Mouse (Mus musculus): ENCODE data around the gene Pde9a. TPM values are rescaled to one million over a fixed set of nuclear protein-coding genes. Genes with fewer than 3 reads are reported as not detected.

Pde9a gene
- polyA plus RNA-seq, 1 experiment from 2014 or later: 34.9 TPM

DNA sequence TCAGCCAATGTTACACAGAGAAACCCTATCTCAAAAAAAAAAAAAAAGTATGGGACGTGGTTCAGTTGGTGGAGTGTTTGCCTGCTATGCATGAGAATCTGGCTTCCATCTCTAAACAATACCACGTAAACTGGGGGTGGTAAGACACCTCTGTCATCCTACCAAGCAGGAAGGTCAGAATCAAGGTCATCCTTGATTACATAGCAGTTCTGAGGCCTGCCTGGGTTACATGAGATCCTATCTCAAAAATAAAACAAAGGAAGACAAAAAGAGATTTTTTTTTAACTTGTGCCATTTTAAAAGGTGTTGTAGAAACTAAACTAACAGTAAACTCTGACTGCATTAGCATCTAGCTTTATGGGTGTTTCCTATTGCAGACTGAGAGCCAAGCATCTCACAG, 66.8 kb downstream of the Pde9a start:
- Histone ChIP-seq H3K27me3 (no peaks in the 10 kb centered on the region), H3K27ac (no peak overlapping the region), H3K9ac (no peak overlapping the region), H3K9me3 (replicated peaks) (no peaks in the 10 kb centered on the region), H3K36me3 (peaks cover 27% of the 10 kb centered on the region), H3K4me1 (peaks cover 31% of the 10 kb centered on the region), H3K4me2 (no peak overlapping the region), H3K4me3 (replicated peaks) (no peak overlapping the region)
- WGBS: 77% methylated on average over 2 of the region's 2 CpGs
- ATAC-seq (replicated peaks; ENCODE audit: low FRiP score): no peak

DNA sequence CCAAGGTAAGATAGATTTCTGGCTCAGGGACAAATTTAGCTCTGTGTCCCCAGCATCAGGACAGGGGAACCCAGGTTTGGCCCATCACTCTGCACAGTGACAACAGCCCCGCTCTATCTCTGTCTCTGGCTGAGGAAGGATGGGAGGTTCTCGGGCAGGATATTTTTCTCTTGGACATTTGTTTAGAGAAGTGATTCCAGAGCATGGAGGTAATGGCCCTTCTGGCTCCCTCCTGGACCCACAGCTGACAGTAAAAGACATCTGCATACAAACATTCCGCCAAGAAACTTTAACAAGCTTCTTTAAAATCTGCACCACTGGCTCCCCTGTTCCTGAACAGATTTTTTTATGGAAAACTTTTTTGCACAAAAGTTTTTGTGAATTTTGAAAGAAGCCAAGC, 67.5 kb downstream of the Pde9a start:
- Histone ChIP-seq H3K4me2 (no peak overlapping the region), H3K9me3 (replicated peaks) (no peaks in the 10 kb centered on the region), H3K4me1 (peaks cover 31% of the 10 kb centered on the region), H3K4me3 (replicated peaks) (no peak overlapping the region), H3K9ac (no peak overlapping the region), H3K27ac (no peak overlapping the region), H3K36me3 (peaks cover 30% of the 10 kb centered on the region), H3K27me3 (no peaks in the 10 kb centered on the region)
- no peak for ATAC-seq (replicated peaks; ENCODE audit: low FRiP score)
- 68% methylated on average over 3 of the region's 3 CpGs for WGBS

DNA sequence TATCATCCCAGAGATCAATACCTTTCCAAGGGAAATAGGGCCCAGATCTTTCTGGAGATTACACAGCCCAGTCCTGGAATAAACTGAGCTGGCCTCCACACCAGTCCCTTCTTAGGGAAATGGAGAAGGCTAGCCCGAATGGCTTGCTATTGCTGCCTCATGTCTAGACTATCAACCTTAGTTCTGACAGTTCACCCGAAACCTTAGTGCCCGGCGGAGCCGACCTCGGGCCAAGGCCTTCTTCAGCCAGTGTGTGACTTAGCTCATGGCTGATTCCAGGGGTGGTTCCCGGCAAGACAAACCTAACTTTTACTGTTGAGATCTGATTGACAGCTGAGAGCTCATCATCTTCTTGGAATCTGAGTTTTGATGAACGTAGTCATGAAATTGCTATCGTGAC, 68.0 kb downstream of the Pde9a start:
- Histone ChIP-seq H3K4me3 (replicated peaks) (no peak overlapping the region), H3K27me3 (no peaks in the 10 kb centered on the region), H3K36me3 (peaks cover 30% of the 10 kb centered on the region), H3K4me2 (no peak overlapping the region), H3K27ac (no peak overlapping the region), H3K9me3 (replicated peaks) (no peaks in the 10 kb centered on the region), H3K9ac (no peak overlapping the region), H3K4me1 (peaks cover 31% of the 10 kb centered on the region)
- no peak for ATAC-seq (replicated peaks; ENCODE audit: low FRiP score)
- whole genome bisulfite sequencing: 87% methylated on average over 9 of the region's 9 CpGs

DNA sequence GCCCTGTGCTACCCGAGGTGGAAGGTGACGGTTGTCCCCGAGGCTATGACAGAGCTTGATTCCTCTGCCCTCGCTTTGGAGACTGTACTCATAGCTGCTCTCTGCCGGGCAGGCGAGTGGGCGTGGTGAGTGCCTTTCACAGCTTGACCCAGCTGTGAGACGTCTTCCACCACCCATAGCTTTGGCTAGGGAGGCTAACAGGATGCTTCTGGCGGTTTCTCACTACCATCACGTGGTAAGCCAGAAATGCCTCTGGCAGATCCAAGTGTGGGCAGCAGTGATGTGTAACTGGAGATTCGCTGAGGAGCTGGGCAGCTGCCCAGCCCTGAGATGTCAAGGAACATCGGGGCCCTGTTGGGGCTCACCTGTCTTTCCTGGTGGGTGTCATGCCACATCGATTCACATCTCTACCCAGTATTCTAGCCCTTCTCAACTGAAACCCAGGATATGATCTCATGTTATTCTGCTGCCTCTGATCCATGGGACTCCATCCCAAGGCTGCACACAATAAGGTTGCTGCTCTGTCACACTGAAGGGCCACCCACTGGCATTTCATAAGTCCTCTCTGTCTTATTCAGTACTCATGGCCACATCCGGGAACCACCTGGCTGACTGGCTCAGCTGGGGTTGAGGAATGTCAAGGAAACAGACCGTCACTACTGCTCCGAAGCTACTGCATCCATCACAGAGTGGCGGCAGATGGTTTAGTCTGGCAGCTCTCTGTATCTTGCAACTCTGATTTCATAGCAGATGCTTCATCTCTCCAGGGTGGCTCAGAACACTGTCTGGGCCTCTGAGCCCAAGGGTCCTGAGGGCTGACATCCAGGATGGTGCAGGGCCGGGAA, 70.9 kb downstream of the Pde9a start:
- 61% methylated on average over 18 of the region's 18 CpGs for WGBS
- ATAC-seq (replicated peaks; ENCODE audit: low FRiP score): peak; percentile 25; the same call in 1 of the 2 replicates
- H3K27ac ChIP-seq: no peak overlapping the region
- H3K27me3 ChIP-seq: no peaks in the 10 kb centered on the region
- H3K36me3 ChIP-seq: peaks cover 43% of the 10 kb centered on the region
- H3K4me2 ChIP-seq: no peak overlapping the region
- no peak overlapping the region for H3K9ac ChIP-seq
- H3K9me3 ChIP-seq (replicated peaks): no peaks in the 10 kb centered on the region
- peaks cover 20% of the 10 kb centered on the region for H3K4me1 ChIP-seq
- H3K4me3 ChIP-seq (replicated peaks): no peak overlapping the region

GRCm38 (mm10) chr17:31460416-31460815, 74.4 kb downstream of the Pde9a start:
- Histone ChIP-seq H3K9me3 (replicated peaks) (no peaks in the 10 kb centered on the region), H3K27me3 (no peaks in the 10 kb centered on the region), H3K27ac (no peak overlapping the region), H3K9ac (no peak overlapping the region), H3K36me3 (peaks cover 59% of the 10 kb centered on the region), H3K4me3 (replicated peaks) (no peak overlapping the region), H3K4me2 (no peak overlapping the region), H3K4me1 (peaks cover 17% of the 10 kb centered on the region)
- WGBS: 74% methylated on average over 4 of the region's 4 CpGs
- no peak for ATAC-seq (replicated peaks; ENCODE audit: low FRiP score)

DNA sequence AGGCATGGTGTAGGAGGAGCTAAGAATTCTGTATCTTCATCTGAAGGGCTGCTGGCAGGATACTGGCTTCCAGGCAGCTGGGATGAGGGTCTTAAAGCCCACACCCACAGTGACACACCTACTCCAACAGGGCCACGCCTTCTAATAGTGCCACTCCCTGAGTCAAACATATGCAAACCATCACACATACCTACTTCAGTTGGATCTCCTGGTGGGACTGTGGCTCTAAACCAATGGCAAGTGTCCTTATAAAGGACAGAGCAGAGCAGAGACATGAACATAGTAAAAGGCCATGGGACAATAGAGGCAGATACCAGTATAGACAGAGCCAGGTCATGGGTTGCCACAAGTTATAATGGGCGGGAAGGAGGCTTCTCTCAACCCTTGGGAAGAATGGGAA, 76.5 kb downstream of the Pde9a start:
- Histone ChIP-seq H3K9me3 (replicated peaks) (no peaks in the 10 kb centered on the region), H3K27me3 (no peaks in the 10 kb centered on the region), H3K36me3 (peaks cover 60% of the 10 kb centered on the region), H3K4me3 (replicated peaks) (no peak overlapping the region), H3K27ac (no peak overlapping the region), H3K4me2 (no peak overlapping the region), H3K9ac (no peak overlapping the region), H3K4me1 (0 out of 2 replicates have a peak, but pooled peaks cover 1% of the 10 kb centered on the region)
- no peak for ATAC-seq (replicated peaks; ENCODE audit: low FRiP score)
- WGBS: 90% methylated on average over 2 of the region's 2 CpGs

DNA sequence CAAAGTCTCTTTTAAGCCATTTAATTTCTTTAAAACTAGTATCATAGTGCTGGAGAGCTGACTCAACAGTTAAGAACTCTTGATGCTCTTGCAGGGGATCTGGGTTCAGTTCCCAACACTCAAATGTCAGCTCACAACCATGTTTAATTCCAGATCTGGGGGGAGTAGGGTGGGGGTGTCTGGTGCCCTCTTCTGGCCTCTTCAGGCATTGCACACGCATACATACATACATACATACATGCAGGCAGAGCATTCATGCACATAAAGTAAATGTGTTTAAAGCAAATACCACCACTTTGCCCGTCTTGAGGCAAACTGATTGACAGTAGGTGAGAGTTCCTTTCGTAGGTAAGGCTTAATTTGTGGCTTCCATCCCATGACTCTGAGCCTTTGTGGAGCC, 80.8 kb downstream of the Pde9a start:
- H3K9me3 ChIP-seq (replicated peaks): no peaks in the 10 kb centered on the region
- no peaks in the 10 kb centered on the region for H3K4me1 ChIP-seq
- H3K27me3 ChIP-seq: no peaks in the 10 kb centered on the region
- H3K4me3 ChIP-seq (replicated peaks): no peak overlapping the region
- H3K4me2 ChIP-seq: no peak overlapping the region
- 93% methylated on average over 3 of the region's 3 CpGs for WGBS
- no peak overlapping the region for H3K27ac ChIP-seq
- ATAC-seq (replicated peaks; ENCODE audit: low FRiP score): no peak
- H3K36me3 ChIP-seq: peaks cover 76% of the 10 kb centered on the region
- no peak overlapping the region for H3K9ac ChIP-seq

DNA sequence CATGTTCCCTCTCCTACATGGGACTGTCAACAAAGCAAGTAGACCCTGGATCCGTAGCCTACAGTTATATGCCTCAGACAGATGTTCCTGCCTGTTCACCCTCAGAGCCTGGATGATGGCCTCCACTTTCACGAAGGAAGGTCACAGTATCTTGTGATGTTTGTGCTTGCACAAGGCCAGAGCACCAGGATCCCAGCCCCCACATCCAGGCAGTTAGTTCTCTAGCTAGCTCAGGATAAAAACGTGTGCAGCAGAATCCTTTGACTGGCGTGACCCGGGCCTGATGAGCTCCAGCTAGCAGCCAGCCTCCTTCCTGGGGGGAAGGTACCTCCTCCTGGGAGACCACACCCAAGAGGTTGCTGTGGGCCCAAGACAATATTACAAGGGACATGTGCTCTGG, 82.5 kb downstream of the Pde9a start:
- Histone ChIP-seq H3K4me1 (no peaks in the 10 kb centered on the region), H3K36me3 (peaks cover 73% of the 10 kb centered on the region), H3K9me3 (replicated peaks) (no peaks in the 10 kb centered on the region)

DNA sequence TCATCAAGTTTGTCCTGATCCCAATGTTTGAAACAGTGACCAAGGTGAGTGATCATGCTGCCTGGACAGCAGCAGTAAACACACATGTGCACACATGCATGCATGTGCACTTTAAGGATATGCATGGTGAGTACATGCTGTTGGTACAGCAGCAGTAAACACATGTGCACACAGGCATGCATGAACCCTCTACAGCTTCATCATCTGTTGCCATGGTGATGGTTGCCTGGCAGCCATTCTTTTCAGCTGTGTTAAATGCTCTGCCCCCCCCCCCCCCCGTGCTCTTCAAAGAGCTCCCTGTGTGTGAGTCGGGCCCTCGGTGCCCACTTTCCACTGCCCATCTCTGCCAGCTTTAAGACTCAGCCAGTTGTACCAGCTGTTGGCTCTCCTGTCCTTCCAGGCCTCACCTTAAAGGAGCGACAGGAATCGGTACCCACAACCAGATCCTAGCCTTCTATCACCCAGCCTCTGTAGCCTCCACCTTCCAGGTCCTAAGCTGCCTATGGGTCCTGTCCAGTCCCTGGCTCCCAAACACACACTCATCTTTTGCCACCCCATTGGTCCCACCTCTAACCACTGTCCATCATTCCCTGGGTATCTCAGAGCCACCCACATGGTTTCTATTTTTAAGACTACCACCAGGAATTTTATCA, 84.9 kb downstream of the Pde9a start:
- H3K9me3 ChIP-seq (replicated peaks): no peaks in the 10 kb centered on the region
- H3K27me3 ChIP-seq: no peaks in the 10 kb centered on the region
- H3K4me1 ChIP-seq: no peaks in the 10 kb centered on the region
- H3K27ac ChIP-seq: no peak overlapping the region
- H3K9ac ChIP-seq: no peak overlapping the region
- ATAC-seq (replicated peaks; ENCODE audit: low FRiP score): no peak
- WGBS: 78% methylated on average over 5 of the region's 5 CpGs
- peaks cover 80% of the 10 kb centered on the region for H3K36me3 ChIP-seq
- H3K4me2 ChIP-seq: no peak overlapping the region
- no peak overlapping the region for H3K4me3 ChIP-seq (replicated peaks)

More for the DNA sequence above, 82.5 kb downstream of the Pde9a start:
- Histone ChIP-seq H3K27me3 (no peaks in the 10 kb centered on the region), H3K9ac (no peak overlapping the region), H3K27ac (no peak overlapping the region), H3K4me3 (replicated peaks) (no peak overlapping the region), H3K4me2 (no peak overlapping the region)
- no peak for ATAC-seq (replicated peaks; ENCODE audit: low FRiP score)
- WGBS: 69% methylated on average over 5 of the region's 5 CpGs

DNA sequence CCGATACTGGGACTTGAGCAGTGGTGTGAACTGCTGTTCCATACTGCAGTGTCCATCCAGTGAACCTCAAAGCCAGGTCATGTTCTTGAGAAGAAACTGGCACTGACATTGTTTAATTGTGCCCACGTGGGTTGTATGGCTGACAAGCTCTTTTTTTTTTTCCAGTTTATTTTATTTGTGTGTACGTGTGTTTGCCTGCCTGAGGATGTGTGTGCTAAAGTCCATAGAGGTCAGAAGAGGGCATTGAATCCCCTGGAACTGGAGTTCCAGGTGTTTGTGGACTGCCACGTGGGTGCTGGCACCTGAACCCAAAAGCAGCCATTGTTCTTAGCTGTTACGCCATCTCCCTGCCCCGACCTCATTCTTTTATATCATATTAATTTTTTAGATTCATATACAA, 88.4 kb downstream of the Pde9a start:
- peaks cover 56% of the 10 kb centered on the region for H3K36me3 ChIP-seq
- no peaks in the 10 kb centered on the region for H3K9me3 ChIP-seq (replicated peaks)
- WGBS: 80% methylated on average over 6 of the region's 6 CpGs
- H3K4me2 ChIP-seq: no peak overlapping the region
- no peaks in the 10 kb centered on the region for H3K27me3 ChIP-seq
- H3K9ac ChIP-seq: no peak overlapping the region
- H3K27ac ChIP-seq: no peak overlapping the region
- ATAC-seq (replicated peaks; ENCODE audit: low FRiP score): no peak
- H3K4me3 ChIP-seq (replicated peaks): no peak overlapping the region
- no peaks in the 10 kb centered on the region for H3K4me1 ChIP-seq

DNA sequence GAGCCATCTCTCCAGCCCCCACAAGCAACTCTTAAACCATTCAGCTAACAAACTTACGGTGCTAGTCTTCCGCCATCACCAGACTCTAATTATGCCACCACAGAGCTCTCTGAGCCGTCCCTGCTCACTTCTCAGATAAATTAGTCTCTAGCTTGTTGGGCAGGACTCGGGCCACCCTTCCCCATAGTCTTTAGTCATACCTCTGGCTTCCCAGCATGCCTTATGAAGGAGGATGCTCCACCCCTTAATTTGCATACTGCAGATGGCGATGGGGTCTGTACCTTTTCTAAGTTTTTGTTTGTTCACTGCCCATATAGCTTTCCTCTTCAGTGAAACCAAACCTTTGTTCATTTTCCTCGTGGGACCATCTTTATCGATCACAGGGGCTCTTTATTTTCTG, 92.6 kb downstream of the Pde9a start:
- WGBS: 75% methylated on average over 7 of the region's 7 CpGs
- Histone ChIP-seq H3K4me2 (no peak overlapping the region), H3K27ac (no peak overlapping the region), H3K36me3 (peaks cover 21% of the 10 kb centered on the region), H3K27me3 (no peaks in the 10 kb centered on the region), H3K9me3 (replicated peaks) (no peaks in the 10 kb centered on the region), H3K9ac (no peak overlapping the region), H3K4me3 (replicated peaks) (no peak overlapping the region), H3K4me1 (peaks cover 2% of the 10 kb centered on the region; the same call in 1 of the 2 replicates)
- no peak for ATAC-seq (replicated peaks; ENCODE audit: low FRiP score)

- Histone ChIP-seq H3K4me2 (no peak overlapping the region), H3K9ac (no peak overlapping the region), H3K4me1 (peaks cover 2% of the 10 kb centered on the region; the same call in 1 of the 2 replicates), H3K27me3 (no peaks in the 10 kb centered on the region), H3K4me3 (replicated peaks) (no peak overlapping the region), H3K27ac (peak overlapping the region; percentile 22; the same call in 1 of the 2 replicates), H3K36me3 (peaks cover 14% of the 10 kb centered on the region), H3K9me3 (replicated peaks) (no peaks in the 10 kb centered on the region)
- ATAC-seq (replicated peaks; ENCODE audit: low FRiP score): no peak
- WGBS: 45% methylated on average over 11 of the region's 11 CpGs
Measured at GRCm38 (mm10) chr17:31479108-31479844, 93.3 kb downstream of the Pde9a start.

All from kidney, embryonic 15.5 days (tissue).